ENCODE assay signal across 7 mouse cellular contexts in the genomic region with DNA sequence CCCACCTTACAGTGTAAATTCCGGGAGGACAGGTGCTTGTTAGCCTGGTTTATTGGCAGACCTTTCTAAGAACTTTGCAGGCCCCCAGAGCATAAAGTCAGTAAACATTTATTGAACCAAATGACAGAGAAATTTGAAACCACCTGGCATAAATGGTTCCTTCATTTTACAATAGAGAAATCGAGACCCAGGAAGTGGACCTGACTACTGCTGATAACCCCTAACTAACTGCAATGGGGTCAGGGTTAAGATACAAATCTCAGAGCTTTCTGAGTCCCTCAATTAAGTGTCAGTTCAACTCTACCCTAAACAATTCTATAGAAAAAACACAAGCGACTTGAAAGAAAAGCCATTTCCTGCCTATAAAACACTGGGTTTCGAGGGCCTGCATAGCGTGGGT. TPM values are rescaled to one million over a fixed set of nuclear protein-coding genes. Genes with fewer than 3 reads are reported as not detected.
A peak's percentile ranks its signal among the peaks of the same experiment; 100 is the strongest.
DNase-seq lines count a peak whose midpoint lies in the region; ATAC-seq lines count a peak whose summit lies in the region.

No protein-coding gene starts in this region.

- H3K9me3 ChIP-seq in megakaryocyte, embryonic 14.5 days: no peaks in the 10 kb centered on the region
- no peaks in the 10 kb centered on the region for H3K9me3 ChIP-seq in forebrain, embryonic 11.5 days (ENCODE audit: control insufficient read depth, low read length)
- H3K9me3 ChIP-seq in limb, embryonic 12.5 days: no peaks in the 10 kb centered on the region
- H3K9me3 ChIP-seq in stomach, embryonic 14.5 days (ENCODE audit: control insufficient read depth, low read depth, low read length): no peaks in the 10 kb centered on the region

- H3K4me3 ChIP-seq in megakaryocyte, embryonic 14.5 days (replicated peaks): peak overlapping the region; percentile 98
- H3K4me3 ChIP-seq in forebrain, embryonic 11.5 days (ENCODE audit: low read depth, low read length): peak overlapping the region; percentile 98
- peak overlapping the region; percentile 98 for H3K4me3 ChIP-seq in limb, embryonic 12.5 days (replicated peaks)
- peak overlapping the region; percentile 99 for H3K4me3 ChIP-seq in stomach, embryonic 14.5 days (ENCODE audit: low read depth, low read length)

- H3K27ac ChIP-seq in forebrain, embryonic 11.5 days (ENCODE audit: low read depth, low read length): no peak overlapping the region
- peak overlapping the region; percentile 77 for H3K27ac ChIP-seq in limb, embryonic 12.5 days
- H3K27ac ChIP-seq in stomach, embryonic 14.5 days (ENCODE audit: low read length): peak overlapping the region; percentile 76; the same call in 1 of the 2 replicates

- DNase-seq in forebrain, embryonic 11.5 days (ENCODE audit: low spot score): no peak
- no peak for DNase-seq in frontal cortex, adult 2 months (ENCODE audit: extremely low spot score in 1 of 2, low spot score in 1 of 2)
- DNase-seq in layer of hippocampus, adult 9-11 months: no peak

- no peak for ATAC-seq in megakaryocyte, adult 5-6 weeks (ENCODE audit: poor library complexity, severe bottlenecking)
- no peak for ATAC-seq in forebrain, embryonic 11.5 days (replicated peaks; ENCODE audit: low FRiP score)
- no peak for ATAC-seq in limb, embryonic 12.5 days (ENCODE audit: insufficient number of reproducible peaks, insufficient read depth, low FRiP score, low TSS enrichment, low read depth)
- no peak for ATAC-seq in stomach, embryonic 14.5 days (ENCODE audit: insufficient number of reproducible peaks, insufficient read depth, low FRiP score, low read depth)

- no peaks in the 10 kb centered on the region for H3K27me3 ChIP-seq in megakaryocyte, embryonic 14.5 days (replicated peaks)
- no peaks in the 10 kb centered on the region for H3K27me3 ChIP-seq in forebrain, embryonic 11.5 days (ENCODE audit: control insufficient read depth, insufficient read depth, low read length)
- H3K27me3 ChIP-seq in limb, embryonic 12.5 days: no peaks in the 10 kb centered on the region
- no peaks in the 10 kb centered on the region for H3K27me3 ChIP-seq in stomach, embryonic 14.5 days (ENCODE audit: control insufficient read depth, insufficient read depth, low read length)

- peaks cover 43% of the 10 kb centered on the region for H3K4me1 ChIP-seq in megakaryocyte, embryonic 14.5 days
- H3K4me1 ChIP-seq in forebrain, embryonic 11.5 days (replicated peaks; ENCODE audit: control insufficient read depth, insufficient read depth, low read length): peaks cover 9% of the 10 kb centered on the region; the same call in 1 of the 2 replicates
- peaks cover 32% of the 10 kb centered on the region for H3K4me1 ChIP-seq in limb, embryonic 12.5 days (replicated peaks)
- H3K4me1 ChIP-seq in stomach, embryonic 14.5 days (ENCODE audit: control insufficient read depth, insufficient read depth, low read length): peaks cover 18% of the 10 kb centered on the region

- peak overlapping the region; percentile 76 for H3K9ac ChIP-seq in forebrain, embryonic 11.5 days (ENCODE audit: low read length)
- peak overlapping the region; percentile 40; the same call in 1 of the 2 replicates for H3K9ac ChIP-seq in limb, embryonic 12.5 days (replicated peaks)
- peak overlapping the region; percentile 97 for H3K9ac ChIP-seq in stomach, embryonic 14.5 days (replicated peaks; ENCODE audit: low read depth, low read length)

- 20% methylated on average over 5 of the region's 5 CpGs for WGBS in forebrain, embryonic 11.5 days
- WGBS in limb, embryonic 12.5 days: 3% methylated on average over 5 of the region's 5 CpGs
- WGBS in stomach, embryonic 14.5 days: 8% methylated on average over 5 of the region's 5 CpGs

- no peaks in the 10 kb centered on the region for H3K36me3 ChIP-seq in megakaryocyte, embryonic 14.5 days (replicated peaks; ENCODE audit: low read length)
- H3K36me3 ChIP-seq in forebrain, embryonic 11.5 days (ENCODE audit: control insufficient read depth, insufficient read depth, low read length): no peaks in the 10 kb centered on the region
- no peaks in the 10 kb centered on the region for H3K36me3 ChIP-seq in limb, embryonic 12.5 days
- no peaks in the 10 kb centered on the region for H3K36me3 ChIP-seq in stomach, embryonic 14.5 days (ENCODE audit: control insufficient read depth, insufficient read depth, low read length)

- peak overlapping the region; percentile 65 for H3K4me2 ChIP-seq in forebrain, embryonic 11.5 days (ENCODE audit: low read depth, low read length, severe bottlenecking)
- peak overlapping the region; percentile 84 for H3K4me2 ChIP-seq in limb, embryonic 12.5 days
- peak overlapping the region; percentile 84 for H3K4me2 ChIP-seq in stomach, embryonic 14.5 days (replicated peaks; ENCODE audit: low read depth, low read length)

RNA-seq across cellular contexts. Expression of a gene that starts 0.9 kb away (rescaled TPM):
- 25.9 and 62.2 TPM in 2 replicates for polyA plus RNA-seq in megakaryocyte, embryonic 14.5 days (2012; ENCODE audit: insufficient read depth, low replicate concordance)
- total RNA-seq in megakaryocyte, adult 5-6 weeks (2015): 62.3 and 65.1 TPM in 2 replicates
- total RNA-seq in megakaryocyte, adult 5-6 weeks (2017): 29.8 and 38.1 TPM in 2 replicates
- 20.5 and 22.3 TPM in 2 replicates for polyA plus RNA-seq in forebrain, embryonic 11.5 days (2014; fragmentation: Nextera tagmentation; extraction: Ambion mirVana)
- polyA plus RNA-seq in limb, embryonic 12.5 days (2016; fragmentation: Nextera tagmentation; extraction: Ambion mirVana): 17.6 and 21.7 TPM in 2 replicates
- 23.9 and 24.1 TPM in 2 replicates for polyA plus RNA-seq in stomach, embryonic 14.5 days (2014; fragmentation: Nextera tagmentation; extraction: Ambion mirVana)
- 45.6 and 47.8 TPM in 2 replicates for polyA plus RNA-seq in frontal cortex, adult 2 months (2012; rRNA removed)

Comparison
In these comparisons a context has a peak if more than half of its experiments do, and no peak if none do; other contexts are left out.
1. H3K9ac ChIP-seq: peak in every context shown above with its lines; median percentile 97 in stomach, embryonic 14.5 days; 76 in forebrain, embryonic 11.5 days; 40 in limb, embryonic 12.5 days.